Mouse (Mus musculus) intestine, postnatal 0 days (tissue): ENCODE data around the gene Odf2l. TPM values are rescaled to one million over a fixed set of nuclear protein-coding genes. Genes with fewer than 3 reads are reported as not detected.

Experiments used
- ATAC-seq: fragments of 200-750 bp; cut with Nextera tagmentation; 2 replicates; pipeline ENCODE4 v1.8.0; 2017; ENCODE audit warnings: mild to moderate bottlenecking, moderate TSS enrichment, moderate library complexity
- H3K27ac ChIP-seq: fragments of 300-500 bp; sonication (generic); 2 replicates; pipeline ENCODE4 v1.5.1; 2014; ENCODE audit warnings: mild to moderate bottlenecking, low read depth, low read length, moderate library complexity
- H3K27me3 ChIP-seq: fragments of 300-500 bp; sonication (generic); replicated peaks from 2 replicates; pipeline ENCODE4 v1.6.1; 2014; ENCODE audit warnings: low read length, mixed read lengths; ENCODE audit not compliant: control insufficient read depth, insufficient read depth
- H3K36me3 ChIP-seq: fragments of 300-500 bp; sonication (generic); 2 replicates; pipeline ENCODE4 v1.6.1; 2014; ENCODE audit warnings: mild to moderate bottlenecking, moderate library complexity; ENCODE audit not compliant: control insufficient read depth, insufficient read depth
- H3K4me1 ChIP-seq: fragments of 300-500 bp; sonication (generic); replicated peaks from 2 replicates; pipeline ENCODE4 v1.6.1; 2014; ENCODE audit warnings: antibody characterized with exemption, low read length, mixed read lengths; ENCODE audit not compliant: control insufficient read depth, insufficient read depth
- H3K4me2 ChIP-seq: fragments of 300-500 bp; sonication (generic); replicated peaks from 2 replicates; pipeline ENCODE4 v1.6.1; 2014; ENCODE audit warnings: low read depth, mild to moderate bottlenecking, moderate library complexity
- H3K4me3 ChIP-seq: fragments of 300-500 bp; sonication (generic); 2 replicates; pipeline ENCODE4 v1.5.1; 2014; ENCODE audit warnings: low read depth, low read length
- H3K9ac ChIP-seq: fragments of 300-500 bp; sonication (generic); 2 replicates; pipeline ENCODE4 v1.6.1; 2014; ENCODE audit warnings: mild to moderate bottlenecking, low read depth, low read length
- H3K9me3 ChIP-seq: fragments of 300-500 bp; sonication (generic); 2 replicates; pipeline ENCODE4 v1.6.1; 2016; ENCODE audit warnings: mixed run types; ENCODE audit not compliant: control insufficient read depth
- CTCF ChIP-seq: sonication (generic); IDR thresholded peaks from 2 replicates; pipeline ENCODE4 v1.5.1; 2016; ENCODE audit warnings: low read depth, mild to moderate bottlenecking, control low read depth, antibody characterized with exemption, moderate library complexity
- WGBS: fragments of 180-500 bp; shearing (Covaris S2); extraction: QIAGEN DNeasy Blood & Tissue Kit; methylation state at CpG from one replicate; pipeline ENCODE4 v1.1.7; 2014; 5-methylcytosine and 5-hydroxymethylcytosine counted together
- polyA plus RNA-seq: library from polyadenylated mRNA; unstranded; fragments of >200 nt; fragmentation: Nextera tagmentation; extraction: Ambion mirVana; gene quantifications from 2 replicates; pipeline ENCODE4 v1.2.1, GENCODE M21; 2015

Odf2l gene
- polyA plus RNA-seq, 1 experiment from 2014 or later = 11.4 TPM

DNA sequence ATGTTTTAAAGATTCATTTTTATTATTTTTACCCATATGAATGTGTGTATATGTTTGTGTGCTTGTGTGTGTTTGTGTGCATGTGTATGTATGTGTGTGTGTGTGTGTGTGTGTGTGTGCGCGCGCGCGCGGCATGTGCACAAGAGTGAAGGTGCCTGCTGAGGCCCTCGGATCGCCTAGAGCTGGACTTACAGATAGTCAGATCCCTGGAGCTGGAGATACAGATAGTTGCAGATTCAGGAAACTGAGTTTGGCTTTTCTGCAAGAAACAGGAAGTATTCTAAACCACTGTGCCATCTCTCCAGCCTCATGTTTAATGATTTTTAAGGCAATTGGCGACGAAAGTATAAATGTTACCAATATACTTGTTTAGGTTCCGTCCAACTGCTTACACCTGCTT, 48.4 kb downstream of the Odf2l start:
- H3K27me3 ChIP-seq = no peaks in the 10 kb centered on the region
- no peak for ATAC-seq
- no peaks in the 10 kb centered on the region for H3K9me3 ChIP-seq
- H3K27ac ChIP-seq = no peak overlapping the region
- H3K36me3 ChIP-seq = no peaks in the 10 kb centered on the region
- H3K4me1 ChIP-seq = no peaks in the 10 kb centered on the region
- H3K9ac ChIP-seq = no peak overlapping the region
- H3K4me3 ChIP-seq = no peak overlapping the region
- no peak for TF ChIP-seq CTCF
- no peak overlapping the region for H3K4me2 ChIP-seq
- WGBS = 90% methylated on average over 11 of the region's 11 CpGs

DNA sequence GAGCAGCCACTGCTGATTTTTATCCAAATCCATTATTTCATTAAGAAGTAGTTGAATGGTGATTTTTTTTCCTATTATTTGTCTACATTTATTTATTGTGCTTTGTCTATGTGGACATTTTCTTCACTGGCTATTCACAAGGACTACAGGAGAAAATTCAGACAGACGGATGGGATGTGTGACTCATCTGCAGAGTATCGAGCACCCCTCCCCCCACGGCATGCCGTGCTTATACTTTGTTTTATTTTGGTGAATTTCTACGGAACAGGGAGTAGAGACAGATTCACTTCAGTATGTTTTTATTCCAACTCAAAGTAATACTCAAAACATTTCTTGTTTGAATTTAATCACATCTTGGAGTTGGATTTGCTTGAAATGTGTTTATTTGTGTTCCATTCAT, 49.4 kb downstream of the Odf2l start:
- WGBS = 64% methylated on average over 5 of the region's 5 CpGs
- H3K4me2 ChIP-seq = no peak overlapping the region
- no peaks in the 10 kb centered on the region for H3K27me3 ChIP-seq
- no peak overlapping the region for H3K4me3 ChIP-seq
- H3K9ac ChIP-seq = no peak overlapping the region
- H3K9me3 ChIP-seq = no peaks in the 10 kb centered on the region
- H3K4me1 ChIP-seq = no peaks in the 10 kb centered on the region
- H3K27ac ChIP-seq = no peak overlapping the region
- ATAC-seq = no peak
- TF ChIP-seq CTCF = no peak
- H3K36me3 ChIP-seq = no peaks in the 10 kb centered on the region

DNA sequence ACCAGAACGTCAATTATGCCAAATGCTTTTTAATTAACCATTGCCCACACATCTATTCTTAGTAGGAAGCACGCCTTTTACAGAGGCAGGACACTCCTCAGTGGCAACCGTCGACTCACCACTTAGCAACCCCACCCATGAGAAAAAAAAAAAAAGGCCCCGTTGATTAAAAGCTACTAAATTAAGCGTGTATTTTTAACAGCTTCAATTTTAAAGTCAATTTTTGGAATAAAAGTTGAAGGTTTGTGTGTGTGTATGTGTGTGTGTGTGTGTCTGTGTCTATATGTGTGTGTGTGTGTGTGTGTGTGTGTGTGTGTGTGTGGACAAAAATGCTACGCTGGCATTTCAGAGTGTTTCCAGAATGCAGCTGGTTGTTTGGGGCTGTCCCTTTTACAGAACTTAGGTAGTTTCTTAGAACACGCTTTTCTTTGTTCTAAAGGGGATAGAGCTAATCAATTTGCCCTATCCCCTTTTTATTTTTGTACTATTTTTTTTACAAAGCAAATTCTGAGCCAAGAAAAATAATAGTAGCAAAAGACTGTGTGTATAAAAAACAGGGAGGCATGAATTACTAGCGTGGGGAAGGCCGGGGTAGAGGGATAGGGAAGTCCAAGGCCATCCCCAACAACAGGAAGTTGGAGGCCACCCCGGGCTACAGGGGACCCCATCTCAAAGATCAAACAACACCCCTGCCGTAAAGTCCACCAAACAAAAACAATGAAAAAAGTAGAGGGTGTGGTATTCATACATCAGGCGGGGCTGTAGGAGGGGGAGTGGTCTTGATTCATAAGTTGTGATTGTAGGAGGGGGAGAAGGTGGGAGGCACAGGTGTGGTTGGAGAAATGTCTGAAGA, 50.7 kb downstream of the Odf2l start:
- H3K27me3 ChIP-seq = no peaks in the 10 kb centered on the region
- H3K4me2 ChIP-seq = no peak overlapping the region
- H3K9ac ChIP-seq = no peak overlapping the region
- WGBS = 67% methylated on average over 13 of the region's 13 CpGs
- no peak overlapping the region for H3K4me3 ChIP-seq
- no peaks in the 10 kb centered on the region for H3K4me1 ChIP-seq
- no peak for TF ChIP-seq CTCF
- no peaks in the 10 kb centered on the region for H3K9me3 ChIP-seq
- ATAC-seq = no peak
- no peak overlapping the region for H3K27ac ChIP-seq
- no peaks in the 10 kb centered on the region for H3K36me3 ChIP-seq

DNA sequence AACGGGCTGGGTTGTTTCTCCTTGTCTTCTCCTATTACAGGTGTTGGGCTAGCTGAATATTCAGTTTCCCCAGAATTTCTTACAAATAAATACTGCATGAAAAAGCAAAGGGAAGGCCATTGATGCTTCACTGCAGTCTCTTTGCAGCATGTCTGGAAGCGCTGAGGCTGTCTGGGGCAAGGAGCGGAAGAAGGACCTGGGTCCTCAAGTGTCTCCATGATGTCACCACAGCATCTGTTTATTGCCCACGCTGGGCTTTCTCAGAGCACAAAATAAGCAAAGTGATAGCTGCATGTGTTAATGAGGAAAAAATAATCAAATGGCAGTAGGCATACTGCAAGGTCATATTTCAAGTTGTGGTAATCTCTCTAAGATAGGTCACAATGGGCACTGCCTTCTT, 51.6 kb downstream of the Odf2l start:
- Histone ChIP-seq H3K27ac (no peak overlapping the region), H3K4me2 (no peak overlapping the region), H3K4me3 (no peak overlapping the region), H3K9me3 (no peaks in the 10 kb centered on the region), H3K4me1 (no peaks in the 10 kb centered on the region), H3K27me3 (no peaks in the 10 kb centered on the region), H3K9ac (no peak overlapping the region), H3K36me3 (no peaks in the 10 kb centered on the region)
- TF ChIP-seq CTCF = no peak
- WGBS = 82% methylated on average over 4 of the region's 4 CpGs
- ATAC-seq = no peak

GRCm38 (mm10) chr3:145170604-145171389, 52.4 kb downstream of the Odf2l start:
- H3K27me3 ChIP-seq = no peaks in the 10 kb centered on the region
- H3K9ac ChIP-seq = no peak overlapping the region
- no peak overlapping the region for H3K4me2 ChIP-seq
- 73% methylated on average over 6 of the region's 6 CpGs for WGBS
- no peaks in the 10 kb centered on the region for H3K36me3 ChIP-seq
- H3K27ac ChIP-seq = no peak overlapping the region
- no peaks in the 10 kb centered on the region for H3K4me1 ChIP-seq
- no peak for ATAC-seq
- no peak for TF ChIP-seq CTCF
- H3K4me3 ChIP-seq = no peak overlapping the region
- H3K9me3 ChIP-seq = no peaks in the 10 kb centered on the region

GRCm38 (mm10) chr3:145171390-145172060, 53.1 kb downstream of the Odf2l start:
- 81% methylated on average over 4 of the region's 4 CpGs for WGBS
- ATAC-seq = no peak
- Histone ChIP-seq H3K9me3 (no peaks in the 10 kb centered on the region), H3K27me3 (no peaks in the 10 kb centered on the region), H3K4me1 (no peaks in the 10 kb centered on the region), H3K4me2 (no peak overlapping the region), H3K27ac (no peak overlapping the region), H3K9ac (no peak overlapping the region), H3K4me3 (no peak overlapping the region), H3K36me3 (no peaks in the 10 kb centered on the region)
- TF ChIP-seq CTCF = no peak
